Mouse (Mus musculus) heart, adult 2 months (tissue): ENCODE measurements around the gene Osbp2. TPM values are rescaled to one million over a fixed set of nuclear protein-coding genes. Genes with fewer than 3 reads are reported as not detected.

Source experiments
- DNase-seq, 2 experiments: peaks; one replicate each; pipeline ENCODE4 v3.0.0; 2021
- H3K27ac ChIP-seq: fragments of 200-600 bp; 2 replicates; pipeline ENCODE4 v1.8.1; 2022
- H3K27me3 ChIP-seq: fragments of 200-500 bp; 2 replicates; pipeline ENCODE4 v1.6.1; 2012; ENCODE audit warnings: mild to moderate bottlenecking, low read length, inconsistent platforms, mixed read lengths; ENCODE audit not compliant: control insufficient read depth, insufficient read depth
- H3K36me3 ChIP-seq: fragments of 200-500 bp; 2 replicates; pipeline ENCODE4 v1.6.1; 2012; ENCODE audit warnings: low read length, inconsistent platforms; ENCODE audit not compliant: control insufficient read depth, insufficient read depth
- H3K4me1 ChIP-seq: fragments of 200-500 bp; 2 replicates; pipeline ENCODE4 v1.6.1; 2011; ENCODE audit warnings: low read length; ENCODE audit not compliant: control insufficient read depth, insufficient read depth
- H3K4me3 ChIP-seq: fragments of 200-600 bp; 2 replicates; pipeline ENCODE4 v1.8.1; 2022
- H3K79me2 ChIP-seq: fragments of 200-500 bp; replicated peaks from 2 replicates; pipeline ENCODE4 v1.6.1; 2012; ENCODE audit warnings: mild to moderate bottlenecking, inconsistent platforms, low read length, moderate library complexity, mixed read lengths; ENCODE audit not compliant: control insufficient read depth, insufficient read depth
- H3K9ac ChIP-seq: fragments of 200-500 bp; 2 replicates; pipeline ENCODE4 v1.6.1; 2012; ENCODE audit warnings: low read depth, mild to moderate bottlenecking, control low read depth, inconsistent platforms, low read length, mixed read lengths
- CTCF ChIP-seq: fragments of 200-600 bp; IDR thresholded peaks from 2 replicates; pipeline ENCODE4 v1.8.1; 2022; ENCODE audit warnings: antibody characterized with exemption, mild to moderate bottlenecking, moderate library complexity
- EP300 ChIP-seq: fragments of 200-500 bp; IDR thresholded peaks from 2 replicates; pipeline ENCODE4 v1.6.1; 2011; ENCODE audit warnings: low read depth, low read length, control low read depth; ENCODE audit not compliant: insufficient read depth
- POLR2A ChIP-seq: fragments of 200-500 bp; IDR thresholded peaks from 2 replicates; pipeline ENCODE4 v1.6.1; 2011; ENCODE audit warnings: mild to moderate bottlenecking, low read depth, low read length, control low read depth; ENCODE audit not compliant: insufficient read depth
- WGBS: fragments of 180-500 bp; shearing (Covaris S2); methylation state at CpG from one replicate; pipeline ENCODE4 v1.1.7; 2018; 5-methylcytosine and 5-hydroxymethylcytosine counted together
- intact Hi-C: fragments of 180-260 bp; cut with DNase I; formaldehyde crosslinking; loops from one replicate; pipeline ENCODE4 v1.15.1; 2025
- polyA plus RNA-seq: library from polyadenylated mRNA; depleted of rRNA; stranded (reverse); fragments of >200 nt; gene quantifications from 2 replicates; pipeline ENCODE4 v1.2.3, GENCODE M21; 2012
- total RNA-seq, 2 experiments: library from RNA; stranded (reverse); gene quantifications; 2 replicates each; pipeline ENCODE4 v1.2.3; 2021

Gene Osbp2
- total and polyA plus RNA-seq, 3 experiments: 10.9 to 16.2 (median 12.9) TPM

GRCm38 (mm10) chr11:3786564-3786963 lies 77.1 kb downstream of the Osbp2 start:
- Histone ChIP-seq H3K36me3 (no peaks in the 10 kb centered on the region), H3K27ac (no peak overlapping the region), H3K27me3 (no peaks in the 10 kb centered on the region), H3K9ac (no peak overlapping the region), H3K4me1 (no peaks in the 10 kb centered on the region), H3K79me2 (no peaks in the 10 kb centered on the region), H3K4me3 (no peak overlapping the region)
- 19% methylated on average over 6 of the region's 6 CpGs for WGBS
- intact Hi-C loops: loop anchor here (1.0 to 5.0 kb wide), 4 partner anchors 72 to 314 kb away; no protein-coding TSS in a partner anchor
- peak; percentile 65 to 80 for DNase-seq
- TF ChIP-seq CTCF (peak; percentile 95), POLR2A (no peak), EP300 (0 out of 2 replicates have a peak, but pooled peaks have one; percentile 60)

GRCm38 (mm10) chr11:3775263-3775644 lies 88.4 kb downstream of the Osbp2 start:
- intact Hi-C loops: no loop called here
- TF ChIP-seq POLR2A (no peak), CTCF (no peak), EP300 (no peak)
- Histone ChIP-seq H3K4me3 (no peak overlapping the region), H3K9ac (no peak overlapping the region), H3K27me3 (peaks cover 5% of the 10 kb centered on the region; the same call in 1 of the 2 replicates), H3K36me3 (no peaks in the 10 kb centered on the region), H3K27ac (no peak overlapping the region), H3K4me1 (no peaks in the 10 kb centered on the region), H3K79me2 (no peaks in the 10 kb centered on the region; the same call in 1 of the 2 replicates)
- WGBS: 38% methylated on average over 4 of the region's 4 CpGs
- DNase-seq: no peak

- no peak for TF ChIP-seq CTCF
- TF ChIP-seq EP300: no peak
- TF ChIP-seq POLR2A: no peak
- Histone ChIP-seq H3K27ac (no peak overlapping the region), H3K9ac (no peak overlapping the region), H3K79me2 (no peaks in the 10 kb centered on the region; the same call in 1 of the 2 replicates), H3K4me3 (no peak overlapping the region), H3K27me3 (peaks cover 5% of the 10 kb centered on the region; the same call in 1 of the 2 replicates), H3K4me1 (no peaks in the 10 kb centered on the region), H3K36me3 (no peaks in the 10 kb centered on the region)
- DNase-seq: no peak
- intact Hi-C loops: no loop called here
- WGBS: 3% methylated on average over 45 of the region's 56 CpGs
These were observed 89.0 kb downstream of the Osbp2 start for GRCm38 (mm10) chr11:3774463-3775262.

GRCm38 (mm10) chr11:3773782-3774462 lies 89.8 kb downstream of the Osbp2 start:
- TF ChIP-seq EP300: no peak
- no peak for TF ChIP-seq POLR2A
- no peak for TF ChIP-seq CTCF
- no peak for DNase-seq
- Histone ChIP-seq H3K27me3 (peaks cover 5% of the 10 kb centered on the region; the same call in 1 of the 2 replicates), H3K79me2 (no peaks in the 10 kb centered on the region; the same call in 1 of the 2 replicates), H3K4me3 (no peak overlapping the region), H3K27ac (no peak overlapping the region), H3K36me3 (no peaks in the 10 kb centered on the region), H3K4me1 (no peaks in the 10 kb centered on the region), H3K9ac (no peak overlapping the region)
- WGBS: 37% methylated on average over 6 of the region's 6 CpGs
- intact Hi-C loops: no loop called here

GRCm38 (mm10) chr11:3773136-3773535 lies 90.6 kb downstream of the Osbp2 start:
- TF ChIP-seq POLR2A (no peak), EP300 (no peak), CTCF (no peak)
- Histone ChIP-seq H3K36me3 (no peaks in the 10 kb centered on the region), H3K79me2 (no peaks in the 10 kb centered on the region; the same call in 1 of the 2 replicates), H3K27ac (no peak overlapping the region), H3K9ac (no peak overlapping the region), H3K27me3 (peaks cover 5% of the 10 kb centered on the region; the same call in 1 of the 2 replicates), H3K4me1 (no peaks in the 10 kb centered on the region), H3K4me3 (no peak overlapping the region)
- DNase-seq: no peak
- intact Hi-C loops: no loop called here
- WGBS: 69% methylated on average over 8 of the region's 8 CpGs
